Mouse (Mus musculus) midbrain, embryonic 14.5 days (tissue): ENCODE measurements around the gene Ddx20. TPM values are rescaled to one million over a fixed set of nuclear protein-coding genes. Genes with fewer than 3 reads are reported as not detected.

Source experiments
- ATAC-seq: fragments of 200-750 bp; cut with Nextera tagmentation; 2 replicates; pipeline ENCODE4 v1.8.0; 2017; ENCODE audit warnings: moderate number of reproducible peaks, moderate library complexity; ENCODE audit not compliant: low FRiP score, low TSS enrichment
- DNase-seq: peaks from one replicate; pipeline ENCODE4 v3.0.0-alpha.2; 2015
- H3K27ac ChIP-seq: fragments of 300-500 bp; sonication (generic); replicated peaks from 2 replicates; pipeline ENCODE4 v1.5.1; 2014; ENCODE audit warnings: mild to moderate bottlenecking, low read depth, low read length, moderate library complexity
- H3K27me3 ChIP-seq: fragments of 300-500 bp; sonication (generic); 2 replicates; pipeline ENCODE4 v1.6.1; 2014; ENCODE audit warnings: low read length, control low read depth, mixed read lengths; ENCODE audit not compliant: control insufficient read depth, insufficient read depth
- H3K36me3 ChIP-seq: fragments of 300-500 bp; sonication (generic); 2 replicates; pipeline ENCODE4 v1.6.1; 2014; ENCODE audit warnings: low read length, control low read depth; ENCODE audit not compliant: control insufficient read depth, insufficient read depth
- H3K4me1 ChIP-seq: fragments of 300-500 bp; sonication (generic); 2 replicates; pipeline ENCODE4 v1.6.1; 2014; ENCODE audit warnings: mild to moderate bottlenecking, antibody characterized with exemption, low read length, control low read depth; ENCODE audit not compliant: control insufficient read depth, insufficient read depth
- H3K4me2 ChIP-seq: fragments of 300-500 bp; sonication (generic); 2 replicates; pipeline ENCODE4 v1.6.1; 2014; ENCODE audit warnings: mild to moderate bottlenecking, low read length, moderate library complexity
- H3K4me3 ChIP-seq: fragments of 300-500 bp; sonication (generic); replicated peaks from 2 replicates; pipeline ENCODE4 v1.5.1; 2014; ENCODE audit warnings: low read depth, low read length
- H3K9ac ChIP-seq: fragments of 300-500 bp; sonication (generic); replicated peaks from 2 replicates; pipeline ENCODE4 v1.6.1; 2014; ENCODE audit warnings: mild to moderate bottlenecking, low read length, moderate library complexity
- H3K9me3 ChIP-seq: fragments of 300-500 bp; sonication (generic); 2 replicates; pipeline ENCODE4 v1.6.1; 2016; ENCODE audit warnings: low read length, control low read depth, mixed read lengths; ENCODE audit not compliant: control insufficient read depth
- WGBS: fragments of 180-500 bp; shearing (Covaris S2); extraction: QIAGEN DNeasy Blood & Tissue Kit; methylation state at CpG from one replicate; pipeline ENCODE4 v1.1.7; 2014; 5-methylcytosine and 5-hydroxymethylcytosine counted together
- polyA plus RNA-seq: library from polyadenylated mRNA; unstranded; fragments of >200 nt; fragmentation: Nextera tagmentation; extraction: Ambion mirVana; gene quantifications from 2 replicates; pipeline ENCODE4 v1.2.1, GENCODE M21; 2014

Ddx20 gene
- polyA plus RNA-seq, 1 experiment from 2014 or later: 32.0 TPM

DNA sequence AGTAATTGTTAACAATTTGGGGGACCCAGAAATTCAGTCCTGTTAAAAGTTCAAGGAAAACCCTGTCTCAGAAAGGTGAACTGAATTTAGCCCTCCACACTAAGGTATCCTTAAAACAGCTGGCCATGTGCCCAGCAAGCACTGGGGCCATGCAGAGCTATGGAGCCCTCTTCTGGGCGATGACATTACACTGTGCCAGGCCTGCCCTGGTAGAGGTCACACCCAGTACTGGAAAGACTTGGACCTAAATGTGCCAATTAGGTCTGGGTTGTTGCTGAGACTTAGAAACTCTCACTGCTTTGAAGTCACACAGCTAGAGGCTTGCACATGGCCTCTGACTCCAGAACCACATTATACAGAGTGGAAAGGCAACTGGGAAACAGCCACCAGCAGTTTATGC is 45.2 kb downstream of the Ddx20 start:
- no peak overlapping the region for H3K4me3 ChIP-seq
- H3K27ac ChIP-seq: no peak overlapping the region
- peak; percentile 68 for DNase-seq
- no peaks in the 10 kb centered on the region for H3K36me3 ChIP-seq
- 55% methylated on average over 1 of the region's 1 CpGs for WGBS
- no peak overlapping the region for H3K9ac ChIP-seq
- H3K4me1 ChIP-seq: no peaks in the 10 kb centered on the region
- peak; percentile 68; the same call in 1 of the 2 replicates for ATAC-seq
- H3K9me3 ChIP-seq: no peaks in the 10 kb centered on the region
- H3K4me2 ChIP-seq: no peak overlapping the region
- H3K27me3 ChIP-seq: no peaks in the 10 kb centered on the region

DNA sequence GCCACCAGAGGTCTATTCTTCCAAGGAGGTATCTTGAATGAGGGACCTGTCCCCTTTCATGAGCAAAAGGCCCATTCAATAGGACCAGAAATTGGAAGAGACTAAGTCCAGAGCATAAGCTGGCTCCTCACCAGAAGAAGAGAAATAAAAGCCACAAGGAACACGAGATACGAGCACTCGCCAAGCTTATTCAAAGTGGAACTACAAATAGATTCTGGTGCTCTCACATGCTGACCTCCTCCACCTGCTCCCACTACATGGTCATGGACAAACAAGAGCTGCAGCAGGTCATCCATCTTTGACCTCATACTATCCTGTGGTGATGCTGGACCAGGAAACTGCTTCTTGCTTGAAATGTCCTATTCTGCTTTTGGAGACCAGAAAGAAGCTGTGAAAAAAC is 54.4 kb downstream of the Ddx20 start:
- Histone ChIP-seq H3K9me3 (no peaks in the 10 kb centered on the region), H3K27ac (no peak overlapping the region), H3K4me3 (no peak overlapping the region), H3K9ac (no peak overlapping the region), H3K4me2 (no peak overlapping the region), H3K4me1 (peaks cover 6% of the 10 kb centered on the region; the same call in 1 of the 2 replicates), H3K27me3 (no peaks in the 10 kb centered on the region), H3K36me3 (no peaks in the 10 kb centered on the region)
- ATAC-seq (no peak), DNase-seq (no peak)
- WGBS: 89% methylated on average over 3 of the region's 3 CpGs

DNA sequence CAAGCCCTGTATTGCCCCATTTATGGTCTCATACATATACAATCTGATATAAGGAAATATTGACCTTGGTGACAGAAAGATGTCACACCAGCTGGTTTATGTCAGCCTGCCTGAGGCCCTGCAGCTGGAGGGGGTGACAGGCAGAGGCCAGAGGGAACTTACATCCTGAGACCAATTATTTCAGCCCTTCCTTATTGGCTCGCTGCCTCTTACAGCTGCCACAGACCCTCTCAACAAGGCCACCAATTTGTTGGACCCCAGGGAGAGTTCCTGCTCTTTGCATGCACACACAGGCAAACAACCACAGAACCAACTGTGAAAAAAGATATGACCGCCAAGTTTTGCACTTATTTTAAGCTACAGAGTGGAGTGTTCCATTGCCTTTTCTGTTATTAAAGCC is 55.1 kb downstream of the Ddx20 start:
- ATAC-seq: no peak
- H3K36me3 ChIP-seq: no peaks in the 10 kb centered on the region
- 64% methylated on average over 2 of the region's 2 CpGs for WGBS
- H3K9ac ChIP-seq: no peak overlapping the region
- no peak overlapping the region for H3K27ac ChIP-seq
- no peak overlapping the region for H3K4me3 ChIP-seq
- H3K4me1 ChIP-seq: peaks cover 6% of the 10 kb centered on the region; the same call in 1 of the 2 replicates
- no peak overlapping the region for H3K4me2 ChIP-seq
- DNase-seq: peak; percentile 20
- H3K27me3 ChIP-seq: no peaks in the 10 kb centered on the region
- H3K9me3 ChIP-seq: no peaks in the 10 kb centered on the region

Other genes starting within 250 kb of the Ddx20 start
- 13.2 and 15.9 TPM in 2 replicates for gene Kcnd3, start 235.2 kb downstream of the Ddx20 start, polyA plus RNA-seq
- gene Inka2, start 17.0 kb upstream of the Ddx20 start, polyA plus RNA-seq: 1.5 and 3.2 TPM in 2 replicates
- 59.9 and 79.4 TPM in 2 replicates for gene Rap1a, start 113.8 kb upstream of the Ddx20 start, polyA plus RNA-seq
- not detected in 2 replicates for gene Adora3, start 183.3 kb upstream of the Ddx20 start, polyA plus RNA-seq
- gene Tmigd3, start 183.3 kb upstream of the Ddx20 start, polyA plus RNA-seq: not detected in 2 replicates
- gene I830077J02Rik, start 245.1 kb upstream of the Ddx20 start, polyA plus RNA-seq: 0.11 and 0.45 TPM in 2 replicates